Mouse (Mus musculus) stomach, postnatal 0 days (tissue): Measurements from ENCODE around the gene Ckb.

Source experiments
- CTCF ChIP-seq: IDR thresholded peaks from 2 replicates; pipeline ENCODE4 v1.5.1; 2016; ENCODE audit warnings: antibody characterized with exemption, low read depth, mild to moderate bottlenecking, moderate library complexity
- EP300 ChIP-seq: optimal IDR thresholded peaks from 2 replicates; pipeline ENCODE3; 2016; ENCODE audit warnings: antibody characterized with exemption

- TF ChIP-seq CTCF (no peak), EP300 (no peak)
Observed at GRCm38 (mm10) chr12:111652953-111653352, 19.2 kb downstream of the Ckb start.
